14 mouse cellular contexts compared by ENCODE assay signal in the genomic region with DNA sequence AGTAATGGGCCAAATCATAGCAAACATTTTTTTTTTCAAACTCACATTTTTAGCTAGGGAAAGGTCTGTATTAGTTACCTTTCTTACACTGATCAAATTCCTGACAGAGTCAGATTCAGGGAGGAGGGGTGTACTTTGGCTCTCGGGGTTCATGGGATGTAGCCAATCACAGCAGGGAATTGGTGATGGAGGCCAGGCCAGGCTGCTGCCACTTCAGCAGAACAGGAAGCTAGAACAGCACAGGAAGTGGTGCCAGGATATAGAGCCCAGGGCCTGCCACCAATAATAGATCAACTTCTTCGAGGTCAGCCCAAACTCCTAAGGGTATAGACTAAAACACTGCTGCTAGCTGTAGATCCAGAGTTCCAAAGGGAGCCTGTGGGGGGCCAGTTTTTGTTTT.
DNase-seq lines count a peak whose midpoint lies in the region; ATAC-seq lines count a peak whose summit lies in the region.
"Had no signal": no experiment of that assay in that cellular context is flagged by ENCODE, and none has a peak within 500 bp of the region (broad histone marks: within the 10 kb centered on the region; RNA-seq: fewer than 3 reads in every experiment).

No protein-coding gene starts in this region.

- no peak overlapping the region for H3K4me2 ChIP-seq in kidney, embryonic 14.5 days (replicated peaks; ENCODE audit: low read depth, low read length)
- H3K4me2 ChIP-seq in intestine, embryonic 15.5 days (replicated peaks): no peak overlapping the region
- H3K4me2 ChIP-seq: liver, embryonic 12.5 days had no signal

- no peak for DNase-seq in kidney, adult 18-20 months
- peak; percentile 46 for DNase-seq in cerebellum, adult 8-10 months
- DNase-seq in heart, adult 18-20 months: no peak
- no peak for DNase-seq in adrenal gland, adult 18-20 months (ENCODE audit: low spot score in 2 of 2)
- DNase-seq: adrenal gland, adult 2 months; kidney, adult 2 months; spleen, adult 18-20 months; thymus, adult 18-20 months had no signal

- no peaks in the 10 kb centered on the region for H3K4me1 ChIP-seq in kidney, embryonic 14.5 days (ENCODE audit: control insufficient read depth, insufficient read depth, low read length)
- H3K4me1 ChIP-seq in intestine, embryonic 15.5 days (replicated peaks): no peaks in the 10 kb centered on the region
- H3K4me1 ChIP-seq: midbrain, embryonic 10.5 days had no signal

- H3K36me3 ChIP-seq in kidney, embryonic 14.5 days (ENCODE audit: control insufficient read depth, insufficient read depth, low read length): no peaks in the 10 kb centered on the region
- no peaks in the 10 kb centered on the region for H3K36me3 ChIP-seq in intestine, embryonic 15.5 days
- H3K36me3 ChIP-seq: liver, embryonic 12.5 days; midbrain, embryonic 10.5 days had no signal

- H3K4me3 ChIP-seq in kidney, embryonic 14.5 days (ENCODE audit: low read length): no peak overlapping the region
- no peak overlapping the region for H3K4me3 ChIP-seq in intestine, embryonic 15.5 days (replicated peaks)
- H3K4me3 ChIP-seq: liver, embryonic 12.5 days; midbrain, embryonic 10.5 days had no signal

- H3K27ac ChIP-seq in kidney, embryonic 14.5 days (ENCODE audit: low read depth, low read length): no peak overlapping the region
- no peak overlapping the region for H3K27ac ChIP-seq in intestine, embryonic 15.5 days
- H3K27ac ChIP-seq: liver, embryonic 12.5 days; midbrain, embryonic 10.5 days had no signal

- H3K27me3 ChIP-seq in kidney, embryonic 14.5 days (ENCODE audit: control insufficient read depth, insufficient read depth, low read length): no peaks in the 10 kb centered on the region
- H3K27me3 ChIP-seq in intestine, embryonic 15.5 days (replicated peaks): no peaks in the 10 kb centered on the region
- H3K27me3 ChIP-seq: liver, embryonic 12.5 days had no signal

- no peaks in the 10 kb centered on the region for H3K9me3 ChIP-seq in kidney, embryonic 14.5 days (ENCODE audit: control insufficient read depth, low read length)
- H3K9me3 ChIP-seq in intestine, embryonic 15.5 days: no peaks in the 10 kb centered on the region
- H3K9me3 ChIP-seq: liver, embryonic 12.5 days; midbrain, embryonic 10.5 days had no signal

- 62% methylated on average over 2 of the region's 2 CpGs for WGBS in kidney, embryonic 14.5 days
- WGBS in intestine, embryonic 15.5 days: 60% methylated on average over 2 of the region's 2 CpGs

- H3K9ac ChIP-seq in kidney, embryonic 14.5 days (ENCODE audit: low read depth, low read length): no peak overlapping the region
- no peak overlapping the region for H3K9ac ChIP-seq in intestine, embryonic 15.5 days
- H3K9ac ChIP-seq: liver, embryonic 12.5 days had no signal

- ATAC-seq in kidney, embryonic 14.5 days (ENCODE audit: low FRiP score, low TSS enrichment): 0 out of 2 replicates have a peak, but pooled peaks have one; percentile 24
- peak; percentile 47 for ATAC-seq in granulocyte monocyte progenitor cell, adult 5-6 weeks (replicated peaks; ENCODE audit: poor library complexity, severe bottlenecking)
- ATAC-seq in intestine, embryonic 15.5 days: no peak
- ATAC-seq: liver, embryonic 12.5 days; lung, postnatal 0 days had no signal
